Mouse (Mus musculus): ENCODE measurements around the gene Ccm2.

- TF ChIP-seq E2F4 (IDR thresholded peaks at IDR 0.05; ENCODE audit: insufficient replicate concordance, low read depth, low read length) (no peak), CTCF (conservative IDR thresholded peaks at IDR 0.05 in 1 of 2, IDR thresholded peaks at IDR 0.05 in 1 of 2; ENCODE audit: low read depth in 2 of 2, low read length in 2 of 2) (no peak), ELF1 (IDR thresholded peaks at IDR 0.05; ENCODE audit: low read depth, low read length) (no peak), SMC3 (IDR thresholded peaks at IDR 0.05; ENCODE audit: low read depth, low read length) (no peak), USF1 (IDR thresholded peaks at IDR 0.05; ENCODE audit: low read depth, low read length) (no peak; the same call in 1 of the 2 replicates), POLR2A (IDR thresholded peaks at IDR 0.05; ENCODE audit: low read depth, low read length) (no peak), CHD2 (IDR thresholded peaks at IDR 0.05; ENCODE audit: low read length) (no peak), RCOR1 (conservative IDR thresholded peaks at IDR 0.05; ENCODE audit: low read depth, low read length) (no peak), MXI1 (IDR thresholded peaks at IDR 0.05; ENCODE audit: low read depth, low read length) (no peak; the same call in none of the 2 replicates), TCF12 (IDR thresholded peaks at IDR 0.05; ENCODE audit: low read depth, low read length) (peak; percentile 16; the same call in 1 of the 2 replicates), MAFK (IDR thresholded peaks at IDR 0.05; ENCODE audit: insufficient replicate concordance, low read length) (no peak), MAZ (IDR thresholded peaks at IDR 0.05; ENCODE audit: low read depth, low read length) (no peak), KAT2A (IDR thresholded peaks at IDR 0.05; ENCODE audit: insufficient replicate concordance, low read length) (no peak), EP300 (IDR thresholded peaks at IDR 0.05; ENCODE audit: low read length) (no peak)
These were observed 472 bp downstream of the Ccm2 start for GRCm38 (mm10) chr11:6547037-6547680.
